Mouse (Mus musculus) embryonic fibroblast, embryonic 13.5 days (primary cell): Measurements from ENCODE around the gene Cfap99.

ENCODE experiments used
- CTCF ChIP-seq: IDR thresholded peaks from 2 replicates; pipeline ENCODE4 v1.5.1; 2011; ENCODE audit warnings: mild to moderate bottlenecking, control low read depth, low read length, moderate library complexity, borderline replicate concordance; ENCODE audit not compliant: insufficient read depth
- POLR2A ChIP-seq: IDR thresholded peaks from 2 replicates; pipeline ENCODE4 v1.6.1; 2011; ENCODE audit warnings: low read depth, mild to moderate bottlenecking, control low read depth, low read length, moderate library complexity

- TF ChIP-seq POLR2A (no peak), CTCF (no peak)
Measured at GRCm38 (mm10) chr5:34259172-34259816, 29.1 kb upstream of the Cfap99 start.
